Comparison of ENCODE assay signal across 21 mouse cellular contexts in genomic region chr11:62148449-62148848, GRCm38 (mm10).
DNase-seq lines count a peak whose midpoint lies in the region; ATAC-seq lines count a peak whose summit lies in the region.
"Had no signal": no experiment of that assay in that cellular context is flagged by ENCODE, and none has a peak within 500 bp of the region (broad histone marks: within the 10 kb centered on the region; RNA-seq: fewer than 3 reads in every experiment).

No protein-coding gene starts in this region.

- no peaks in the 10 kb centered on the region for H3K27me3 ChIP-seq in liver, embryonic 13.5 days
- H3K27me3 ChIP-seq: CH12.LX; heart, embryonic 13.5 days; Patski; stomach, embryonic 15.5 days had no signal

- H3K36me3 ChIP-seq in liver, embryonic 13.5 days: peaks cover 54% of the 10 kb centered on the region

- H3K4me3 ChIP-seq in liver, embryonic 13.5 days (replicated peaks): no peak overlapping the region
- H3K4me3 ChIP-seq: forebrain, embryonic 13.5 days; heart, embryonic 13.5 days; stomach, embryonic 15.5 days had no signal

- H3K27ac ChIP-seq in liver, embryonic 13.5 days: peak overlapping the region; percentile 76
- H3K27ac ChIP-seq: forebrain, embryonic 13.5 days; heart, embryonic 13.5 days; stomach, embryonic 15.5 days had no signal

- peaks cover 31% of the 10 kb centered on the region for H3K4me1 ChIP-seq in liver, embryonic 13.5 days (replicated peaks)
- H3K4me1 ChIP-seq: forebrain, embryonic 13.5 days; stomach, embryonic 15.5 days had no signal

- H3K9me3 ChIP-seq in liver, embryonic 13.5 days (replicated peaks): no peaks in the 10 kb centered on the region
- H3K9me3 ChIP-seq: forebrain, embryonic 13.5 days; heart, embryonic 13.5 days; stomach, embryonic 15.5 days had no signal

- peak; percentile 87 for ATAC-seq in liver, embryonic 13.5 days (ENCODE audit: low read depth)
- ATAC-seq: forebrain, embryonic 13.5 days; hindbrain, embryonic 16.5 days; Patski had no signal

- WGBS in liver, embryonic 13.5 days (ENCODE audit: insufficient replicate concordance): 22% methylated on average over 6 of the region's 6 CpGs

- intact Hi-C loops in left cerebral cortex, postnatal 25 days (cut with DNase I): no loop called here

- no peak overlapping the region for H3K4me2 ChIP-seq in liver, embryonic 13.5 days
- H3K4me2 ChIP-seq: forebrain, embryonic 13.5 days; heart, embryonic 13.5 days; stomach, embryonic 15.5 days had no signal

- DNase-seq in CD4-positive helper T cell, adult 2 months (ENCODE audit: low read depth, low spot score): peak; percentile 4
- peak; percentile 34 for DNase-seq in CD4-positive, CD25-positive, alpha-beta regulatory T cell, adult 2 months (ENCODE audit: low read depth, low spot score)
- peak; percentile 54 for DNase-seq in c-Kit-positive CD71-positive TER-119-positive erythroid progenitor cells, embryonic 14.5 days (ENCODE audit: low spot score)
- peak; percentile 39 for DNase-seq in liver, embryonic 13.5 days
- DNase-seq in urinary bladder, adult 18-20 months (ENCODE audit: low spot score in 2 of 2): no peak
- DNase-seq in layer of hippocampus, adult 9-11 months: no peak
- no peak for DNase-seq in kidney, adult 9 months
- no peak for DNase-seq in left cerebral cortex, postnatal 25 days (ENCODE audit: low spot score in 2 of 2)
- DNase-seq: cerebellum, adult 11 months; cerebellum, postnatal 14 days; gastrocnemius, postnatal 36 days; heart, postnatal 36 days; kidney, adult 11 months; kidney, postnatal 10 days; right cerebral cortex, postnatal 14 days had no signal

- no peak overlapping the region for H3K9ac ChIP-seq in liver, embryonic 13.5 days
- H3K9ac ChIP-seq: forebrain, embryonic 13.5 days; heart, embryonic 13.5 days; stomach, embryonic 15.5 days had no signal

Comparison
In these comparisons a context has a peak if more than half of its experiments do, and no peak if none do; other contexts are left out.
1. DNase-seq: peak in CD4-positive helper T cell, adult 2 months (single experiment), CD4-positive, CD25-positive, alpha-beta regulatory T cell, adult 2 months (single experiment), c-Kit-positive CD71-positive TER-119-positive erythroid progenitor cells, embryonic 14.5 days (single experiment) and liver, embryonic 13.5 days (single experiment); none in urinary bladder, adult 18-20 months (0 of 2), layer of hippocampus, adult 9-11 months (single experiment), kidney, adult 9 months (single experiment) and left cerebral cortex, postnatal 25 days (0 of 2).